Mouse (Mus musculus): ENCODE measurements around the gene Thrb.

Gene Thrb

GRCm38 (mm10) chr14:18031941-18032340 lies 371.9 kb downstream of the Thrb start:
- no peak for DNase-seq (ENCODE audit: low spot score)

DNA sequence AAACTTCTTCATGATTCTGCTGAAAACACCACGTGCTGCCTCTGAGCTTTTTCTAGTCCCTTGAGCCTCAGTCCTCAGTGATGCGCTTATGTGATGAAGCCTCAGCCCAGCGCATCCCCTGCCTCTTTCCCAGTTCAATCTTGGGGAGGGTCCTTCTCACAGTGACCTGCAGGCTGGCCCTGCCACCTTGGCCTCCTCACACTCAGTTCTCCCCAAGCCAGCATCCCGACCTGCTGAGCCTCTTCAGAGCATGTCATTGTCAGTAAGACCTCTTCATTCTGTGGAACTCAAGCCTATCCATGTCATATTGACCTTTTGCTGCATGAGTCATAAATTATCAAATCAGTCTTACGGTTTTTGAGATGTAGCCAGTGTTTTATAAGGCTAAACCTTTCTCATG lies 376.5 kb downstream of the Thrb start:
- no peak for DNase-seq (ENCODE audit: low spot score)

DNA sequence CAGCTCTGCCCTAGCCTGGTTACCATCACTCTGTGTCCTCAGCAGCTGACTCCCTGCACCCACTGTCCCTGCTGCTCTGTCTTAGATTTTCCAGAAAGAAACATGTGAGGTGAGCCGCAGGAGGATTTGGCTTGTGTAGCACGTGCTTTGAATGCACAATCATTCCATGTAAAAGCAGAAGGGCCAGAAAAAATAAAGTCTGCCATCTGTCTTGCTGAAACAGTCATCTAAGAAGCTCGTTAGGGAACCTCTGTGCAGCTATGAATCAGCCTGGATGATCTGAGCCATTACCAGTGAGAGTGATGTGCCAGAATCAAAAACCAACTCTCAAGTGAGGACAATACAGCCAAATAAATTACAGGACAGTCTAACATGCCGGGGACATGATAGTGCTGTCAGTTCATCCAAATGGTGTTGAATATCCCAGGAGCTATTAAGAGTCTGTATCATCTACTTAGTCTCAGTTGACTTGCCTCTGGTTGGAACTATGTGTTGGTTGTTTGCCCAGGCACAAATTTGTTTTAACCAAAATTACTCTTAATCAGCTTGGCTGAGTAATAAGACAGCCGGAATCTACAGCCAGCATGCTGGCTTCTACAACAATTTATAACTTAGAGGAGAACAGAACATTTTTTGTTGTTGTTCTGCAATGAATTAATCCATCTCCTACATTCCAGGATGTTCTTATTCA lies 402.2 kb downstream of the Thrb start:
- no peak for DNase-seq (ENCODE audit: low spot score)
